Mouse (Mus musculus) neural tube, embryonic 11.5 days (tissue): ENCODE data around the gene Eng. TPM values are rescaled to one million over a fixed set of nuclear protein-coding genes. Genes with fewer than 3 reads are reported as not detected.
A peak's percentile ranks its signal among the peaks of the same experiment; 100 is the strongest.

Experiments
- ATAC-seq: fragments of 200-750 bp; cut with Nextera tagmentation; 2 replicates; pipeline ENCODE4 v1.8.0; 2017; ENCODE audit warnings: moderate number of reproducible peaks, mild to moderate bottlenecking, moderate TSS enrichment, moderate library complexity; ENCODE audit not compliant: insufficient read depth, low FRiP score, low TSS enrichment
- DNase-seq: peaks from one replicate; pipeline ENCODE4 v3.0.0-alpha.2; 2015; ENCODE audit warnings: low spot score
- H3K27ac ChIP-seq: fragments of 300-500 bp; sonication (generic); 2 replicates; pipeline ENCODE4 v1.5.1; 2014; ENCODE audit warnings: low read depth, mild to moderate bottlenecking, low read length
- H3K27me3 ChIP-seq: fragments of 300-500 bp; sonication (generic); 2 replicates; pipeline ENCODE4 v1.6.1; 2014; ENCODE audit warnings: mild to moderate bottlenecking, low read length, mixed read lengths; ENCODE audit not compliant: control insufficient read depth, insufficient read depth
- H3K36me3 ChIP-seq: fragments of 300-500 bp; sonication (generic); 2 replicates; pipeline ENCODE4 v1.6.1; 2014; ENCODE audit warnings: mild to moderate bottlenecking, low read length, moderate library complexity, mixed read lengths; ENCODE audit not compliant: control insufficient read depth, insufficient read depth
- H3K4me1 ChIP-seq: fragments of 300-500 bp; sonication (generic); 2 replicates; pipeline ENCODE4 v1.6.1; 2014; ENCODE audit warnings: low read length, mixed read lengths; ENCODE audit not compliant: control insufficient read depth, insufficient read depth
- H3K4me2 ChIP-seq: fragments of 300-500 bp; sonication (generic); 2 replicates; pipeline ENCODE4 v1.6.1; 2014; ENCODE audit warnings: low read depth, mild to moderate bottlenecking, moderate library complexity
- H3K4me3 ChIP-seq: fragments of 300-500 bp; sonication (generic); 2 replicates; pipeline ENCODE4 v1.5.1; 2014; ENCODE audit warnings: low read depth, low read length
- H3K9ac ChIP-seq: fragments of 300-500 bp; sonication (generic); 2 replicates; pipeline ENCODE4 v1.6.1; 2014; ENCODE audit warnings: mild to moderate bottlenecking, low read length
- H3K9me3 ChIP-seq: fragments of 300-500 bp; sonication (generic); 2 replicates; pipeline ENCODE4 v1.6.1; 2016; ENCODE audit warnings: low read length; ENCODE audit not compliant: control insufficient read depth
- WGBS: fragments of 180-500 bp; shearing (Covaris S2); extraction: QIAGEN DNeasy Blood & Tissue Kit; methylation state at CpG from one replicate; pipeline ENCODE4 v1.1.7; 2014; 5-methylcytosine and 5-hydroxymethylcytosine counted together
- polyA plus RNA-seq: library from polyadenylated mRNA; unstranded; fragments of >200 nt; fragmentation: Nextera tagmentation; extraction: Ambion mirVana; gene quantifications from 2 replicates; pipeline ENCODE4 v1.2.1, GENCODE M21; 2014

The Eng gene
- polyA plus RNA-seq, 1 experiment from 2014 or later, result 26.8 TPM

DNA sequence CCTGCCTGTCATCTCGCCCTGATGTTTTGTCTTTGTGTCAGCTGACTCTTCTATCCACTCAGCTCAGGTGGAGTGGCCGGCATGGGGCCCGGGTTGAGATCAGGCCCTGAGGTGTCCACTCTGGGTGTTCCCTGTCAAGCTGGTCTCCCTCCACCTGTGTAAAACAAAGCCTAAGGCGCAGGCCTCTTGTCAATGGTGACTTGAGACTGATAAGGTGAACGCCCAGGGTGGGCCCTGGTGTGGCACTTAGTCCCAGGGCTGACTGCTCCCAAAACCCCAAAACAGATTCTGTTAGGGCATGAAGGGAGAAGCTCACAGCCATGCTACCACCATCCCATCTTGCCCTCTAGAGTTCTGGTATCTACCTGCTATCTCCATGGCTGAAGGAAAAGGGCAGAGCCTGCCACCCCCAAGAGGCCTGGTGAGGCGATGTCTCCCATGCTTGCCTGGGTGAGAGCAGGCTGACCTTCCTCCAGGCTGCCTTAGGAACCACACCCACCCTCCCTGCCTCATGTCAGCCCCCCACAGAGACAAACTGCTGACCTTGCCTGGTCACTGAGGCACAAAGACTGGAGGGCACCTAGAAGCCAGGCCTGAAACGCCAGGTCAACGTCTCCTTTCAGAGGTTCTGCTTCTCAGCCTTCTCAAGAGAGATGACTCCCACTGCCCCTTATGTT is 1.5 kb upstream of the Eng start:
- no peak overlapping the region for H3K27ac ChIP-seq
- ATAC-seq, result no peak
- WGBS, result 89% methylated on average over 8 of the region's 8 CpGs

DNA sequence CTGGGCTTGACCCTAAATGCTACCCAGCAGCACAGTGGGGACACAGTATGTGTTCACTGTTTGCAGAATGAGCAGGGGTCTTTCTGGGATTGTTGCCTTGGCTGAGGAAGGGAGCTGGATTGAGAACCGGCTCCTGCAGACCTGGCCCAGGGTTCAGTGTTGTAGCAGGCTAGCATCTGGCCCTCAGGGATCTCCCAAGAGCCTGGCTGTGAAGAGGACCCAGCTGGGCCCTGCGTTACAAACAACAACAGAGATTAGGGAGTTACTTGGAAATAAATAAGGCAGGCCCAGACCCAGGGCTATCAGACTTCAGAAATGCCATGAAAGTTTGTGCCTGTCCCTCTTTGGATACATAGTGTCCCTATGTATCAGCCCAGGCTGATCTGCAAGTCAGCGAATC is 748 bp upstream of the Eng start:
- Histone ChIP-seq H3K9ac (no peak overlapping the region), H3K27me3 (no peaks in the 10 kb centered on the region), H3K36me3 (no peaks in the 10 kb centered on the region), H3K27ac (no peak overlapping the region), H3K4me1 (no peaks in the 10 kb centered on the region), H3K9me3 (no peaks in the 10 kb centered on the region), H3K4me3 (no peak overlapping the region), H3K4me2 (no peak overlapping the region)
- DNase-seq (no peak), ATAC-seq (no peak)
- 81% methylated on average over 3 of the region's 3 CpGs for WGBS

More for the DNA sequence above, 1.5 kb upstream of the Eng start:
- DNase-seq, result no peak
- no peak overlapping the region for H3K9ac ChIP-seq
- no peaks in the 10 kb centered on the region for H3K27me3 ChIP-seq
- H3K4me2 ChIP-seq, result no peak overlapping the region
- H3K36me3 ChIP-seq, result no peaks in the 10 kb centered on the region
- H3K4me1 ChIP-seq, result no peaks in the 10 kb centered on the region
- H3K9me3 ChIP-seq, result no peaks in the 10 kb centered on the region
- no peak overlapping the region for H3K4me3 ChIP-seq

DNA sequence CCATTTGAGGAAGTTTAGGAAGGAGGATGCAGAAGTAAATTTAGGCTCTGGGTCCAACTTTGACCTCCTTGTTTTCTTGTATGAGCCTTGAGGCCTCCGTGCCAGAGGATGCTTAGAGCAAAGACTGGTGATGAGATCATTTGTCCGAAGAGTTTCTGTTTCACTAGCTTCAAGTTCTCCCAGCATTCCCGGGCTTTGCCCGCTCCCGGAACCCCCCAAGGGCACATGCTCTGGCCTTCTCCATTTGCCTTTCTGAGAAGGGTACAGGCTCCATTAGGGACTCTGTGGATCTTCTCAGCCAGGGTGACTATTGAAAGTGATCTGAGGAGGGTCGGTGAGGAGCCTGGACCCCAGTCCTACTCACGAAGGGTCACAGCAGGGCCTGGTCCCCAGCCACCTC is 971 bp downstream of the Eng start:
- Histone ChIP-seq H3K9ac (no peak overlapping the region), H3K4me3 (peak overlapping the region; percentile 18; the same call in 1 of the 2 replicates), H3K4me1 (no peaks in the 10 kb centered on the region), H3K36me3 (no peaks in the 10 kb centered on the region), H3K4me2 (no peak overlapping the region), H3K9me3 (no peaks in the 10 kb centered on the region), H3K27ac (no peak overlapping the region), H3K27me3 (no peaks in the 10 kb centered on the region)
- no peak for DNase-seq
- ATAC-seq, result no peak
- 96% methylated on average over 7 of the region's 7 CpGs for WGBS

DNA sequence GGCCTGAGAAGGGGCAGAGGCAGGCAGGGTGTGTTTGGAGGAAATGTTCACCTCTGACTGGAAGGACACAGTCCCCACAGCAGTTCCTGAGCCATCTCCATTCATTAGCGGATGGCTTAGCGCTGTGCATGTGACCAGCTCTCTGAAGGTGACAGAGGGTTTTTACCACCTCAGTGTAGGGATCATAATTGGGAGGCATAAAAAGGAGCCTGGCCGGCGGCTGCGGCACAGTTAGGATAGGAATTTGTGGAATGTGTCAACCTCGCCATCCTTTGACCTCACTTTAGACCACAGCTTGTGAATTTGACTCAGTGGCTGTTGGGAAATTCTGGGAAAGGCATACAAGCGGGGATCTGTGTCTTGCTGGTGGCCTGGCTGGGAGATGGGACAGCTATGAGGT is 7.4 kb downstream of the Eng start:
- 24% methylated on average over 7 of the region's 7 CpGs for WGBS
- Histone ChIP-seq H3K4me2 (no peak overlapping the region), H3K27me3 (no peaks in the 10 kb centered on the region), H3K27ac (no peak overlapping the region), H3K9ac (no peak overlapping the region), H3K4me3 (no peak overlapping the region), H3K4me1 (0 out of 2 replicates have a peak, but pooled peaks cover 3% of the 10 kb centered on the region), H3K36me3 (no peaks in the 10 kb centered on the region), H3K9me3 (no peaks in the 10 kb centered on the region)
- ATAC-seq (no peak), DNase-seq (no peak)

DNA sequence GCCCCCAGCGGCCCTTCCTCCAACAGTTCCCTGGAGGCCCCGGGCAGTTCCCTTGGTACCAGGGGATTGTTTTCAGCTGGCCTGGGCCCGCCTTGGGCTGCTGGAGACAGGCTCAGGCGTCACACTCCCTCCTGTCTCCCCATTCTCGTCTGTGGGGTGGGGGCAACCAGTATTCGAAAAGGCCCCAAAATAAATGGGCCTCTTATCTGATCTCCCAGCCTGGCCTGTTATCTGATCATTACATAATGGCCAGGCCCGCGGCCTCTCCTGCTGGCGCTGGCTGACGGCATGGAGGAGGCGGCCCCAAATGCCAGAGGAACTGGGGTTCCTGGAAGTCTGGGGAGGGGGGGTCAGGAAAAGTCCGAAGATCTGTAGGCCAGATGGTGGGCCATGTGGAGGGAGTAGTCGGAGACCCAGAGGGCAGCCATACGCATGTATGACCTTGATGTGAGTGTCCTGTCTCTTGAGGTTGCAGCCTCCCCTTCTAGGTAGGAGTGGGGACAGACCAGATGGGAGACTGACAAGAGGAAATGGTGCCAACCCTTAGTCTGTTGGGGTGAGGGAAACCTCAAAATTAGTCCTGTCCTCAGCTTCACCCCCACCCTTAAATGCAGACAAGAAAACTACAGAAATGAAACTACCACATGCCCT is 8.5 kb downstream of the Eng start:
- 0 out of 2 replicates have a peak, but pooled peaks cover 3% of the 10 kb centered on the region for H3K4me1 ChIP-seq
- no peak overlapping the region for H3K4me2 ChIP-seq
- 74% methylated on average over 14 of the region's 14 CpGs for WGBS
- H3K4me3 ChIP-seq, result no peak overlapping the region
- H3K9ac ChIP-seq, result no peak overlapping the region
- no peaks in the 10 kb centered on the region for H3K27me3 ChIP-seq
- no peaks in the 10 kb centered on the region for H3K36me3 ChIP-seq
- H3K27ac ChIP-seq, result no peak overlapping the region
- no peak for ATAC-seq
- DNase-seq, result no peak
- no peaks in the 10 kb centered on the region for H3K9me3 ChIP-seq

DNA sequence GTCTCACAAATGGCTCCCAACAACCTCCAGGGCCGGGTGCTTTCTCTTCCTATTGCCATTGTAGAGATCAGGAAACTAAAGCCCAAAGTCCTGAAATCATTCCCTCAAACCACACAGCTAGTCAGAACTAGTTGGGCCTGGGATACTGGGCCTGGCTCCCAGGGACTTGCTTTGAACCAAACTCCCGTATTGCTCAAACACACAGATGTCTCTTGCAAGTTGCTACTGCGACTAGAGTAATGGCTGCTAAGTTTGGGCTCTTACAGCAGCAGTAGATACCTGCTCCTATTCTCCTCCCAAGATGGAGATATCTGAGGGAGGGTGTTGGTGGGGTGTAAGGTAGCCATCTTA is 9.0 kb downstream of the Eng start:
- 79% methylated on average over 3 of the region's 3 CpGs for WGBS
- Histone ChIP-seq H3K27ac (no peak overlapping the region), H3K4me3 (no peak overlapping the region), H3K9ac (no peak overlapping the region), H3K4me1 (0 out of 2 replicates have a peak, but pooled peaks cover 3% of the 10 kb centered on the region), H3K36me3 (no peaks in the 10 kb centered on the region), H3K27me3 (no peaks in the 10 kb centered on the region), H3K9me3 (no peaks in the 10 kb centered on the region), H3K4me2 (no peak overlapping the region)
- ATAC-seq (no peak), DNase-seq (no peak)

DNA sequence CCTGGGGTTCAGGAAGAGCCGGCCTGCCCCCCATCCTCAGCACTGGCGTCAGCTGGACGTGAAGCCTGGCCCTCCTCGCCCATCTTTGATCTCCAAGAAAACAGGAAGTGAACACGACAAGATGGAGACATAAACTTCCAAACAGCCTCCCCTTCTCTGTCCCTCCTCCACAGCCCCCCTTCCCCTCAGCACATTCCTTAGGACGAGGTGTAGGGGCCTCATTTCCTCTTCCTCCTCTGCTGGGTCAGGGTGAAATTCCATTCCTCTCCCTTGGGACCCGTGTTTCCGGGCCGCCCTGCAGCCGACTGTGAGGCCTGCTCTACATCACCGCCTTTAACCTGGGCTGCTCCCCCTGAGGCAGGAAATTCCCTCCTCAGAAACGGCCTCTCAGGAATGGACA is 9.4 kb downstream of the Eng start:
- DNase-seq (peak; percentile 44), ATAC-seq (no peak)
- WGBS, result 48% methylated on average over 12 of the region's 12 CpGs
- Histone ChIP-seq H3K27ac (no peak overlapping the region), H3K36me3 (no peaks in the 10 kb centered on the region), H3K4me2 (no peak overlapping the region), H3K4me1 (0 out of 2 replicates have a peak, but pooled peaks cover 3% of the 10 kb centered on the region), H3K27me3 (no peaks in the 10 kb centered on the region), H3K9ac (no peak overlapping the region), H3K9me3 (no peaks in the 10 kb centered on the region), H3K4me3 (no peak overlapping the region)

DNA sequence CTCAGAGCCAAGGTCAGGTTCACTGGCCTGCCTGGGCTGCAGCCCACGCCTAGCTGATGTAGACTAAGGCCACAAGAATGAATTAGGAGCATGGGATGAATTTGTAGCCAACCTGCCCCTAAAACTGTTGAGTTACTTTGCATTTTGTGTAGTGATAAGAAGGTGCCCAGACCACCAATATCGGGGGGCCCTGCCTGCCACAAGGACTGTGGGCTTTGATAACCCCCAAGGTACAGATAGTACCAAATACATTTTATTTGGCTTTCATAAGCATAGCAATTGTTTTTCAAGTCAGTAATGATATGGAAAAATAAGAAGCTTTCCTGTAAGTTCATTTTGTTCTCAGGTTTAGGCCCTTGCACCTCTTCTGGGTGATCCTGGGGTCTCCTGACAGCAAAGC is 12.5 kb downstream of the Eng start:
- DNase-seq (no peak), ATAC-seq (no peak)
- Histone ChIP-seq H3K4me1 (no peaks in the 10 kb centered on the region), H3K9me3 (no peaks in the 10 kb centered on the region), H3K36me3 (no peaks in the 10 kb centered on the region), H3K27me3 (no peaks in the 10 kb centered on the region), H3K9ac (no peak overlapping the region), H3K27ac (no peak overlapping the region), H3K4me3 (no peak overlapping the region), H3K4me2 (no peak overlapping the region)
- 82% methylated on average over 2 of the region's 2 CpGs for WGBS

DNA sequence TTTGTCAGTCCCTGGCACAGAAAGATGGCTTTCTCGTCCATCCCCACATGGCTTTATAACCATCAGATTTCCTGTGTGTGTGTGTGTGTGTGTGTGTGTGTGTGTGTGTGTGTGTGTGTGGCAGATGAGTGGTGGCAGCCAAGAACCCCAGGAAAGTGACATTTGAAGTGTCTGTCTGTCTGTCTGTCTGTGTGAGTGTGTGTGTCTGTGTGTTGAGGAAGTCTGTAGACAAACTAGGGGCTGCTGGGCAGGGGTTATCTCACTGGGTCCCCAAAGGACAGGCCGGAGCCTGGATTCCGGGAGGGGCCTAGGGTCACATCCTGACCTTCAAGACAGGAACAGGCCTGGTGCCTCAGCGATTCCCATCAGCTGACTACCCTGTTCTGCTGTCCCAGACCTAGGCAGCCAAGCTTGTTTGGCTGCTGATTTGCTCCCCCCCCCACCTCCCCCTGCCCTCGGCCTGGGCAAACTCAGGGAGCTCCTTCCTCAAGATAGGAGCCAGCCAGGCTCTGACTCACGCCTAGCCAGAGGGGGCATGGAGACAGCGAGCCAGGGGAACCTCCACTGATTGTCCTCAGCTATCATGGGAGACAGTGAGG is 15.2 kb downstream of the Eng start:
- WGBS, result 78% methylated on average over 7 of the region's 7 CpGs
- H3K4me1 ChIP-seq, result no peaks in the 10 kb centered on the region
- H3K27ac ChIP-seq, result no peak overlapping the region
- H3K9ac ChIP-seq, result no peak overlapping the region
- no peaks in the 10 kb centered on the region for H3K27me3 ChIP-seq
- no peak overlapping the region for H3K4me2 ChIP-seq
- ATAC-seq (no peak), DNase-seq (no peak)
- no peaks in the 10 kb centered on the region for H3K9me3 ChIP-seq
- no peak overlapping the region for H3K4me3 ChIP-seq
- H3K36me3 ChIP-seq, result no peaks in the 10 kb centered on the region
